Mouse (Mus musculus) CH12.LX (cell line): ENCODE data around the gene Ppip5k2. TPM values are rescaled to one million over a fixed set of nuclear protein-coding genes. Genes with fewer than 3 reads are reported as not detected.

ENCODE experiments used
- polyA plus RNA-seq: library from polyadenylated mRNA; unstranded; fragments of >175 nt; gene quantifications from 2 replicates; pipeline ENCODE4 v1.2.1, GENCODE M21; 2012; ENCODE audit warnings: low read depth; ENCODE audit not compliant: insufficient read length
- total RNA-seq, 2 experiments: library from RNA; depleted of rRNA; stranded (reverse); fragments of 300-350 nt in 1 of 2; fragments of >200 nt in 1 of 2; gene quantifications; 2 replicates each; pipeline ENCODE4 v1.2.3; 2012 to 2014

The Ppip5k2 gene
- total and polyA plus RNA-seq, 3 experiments = 27.4 to 44.9 (median 29.8) TPM

Other genes with a start within 250 kb of the Ppip5k2 start
- 9.0 and 10.2 TPM in 2 replicates for gene D1Ertd622e, start 108.3 kb downstream of the Ppip5k2 start, total RNA-seq (2012; rRNA removed)
- gene D1Ertd622e, start 108.3 kb downstream of the Ppip5k2 start, total RNA-seq (2014; rRNA removed) = 22.1 and 25.2 TPM in 2 replicates
- 25.0 and 27.3 TPM in 2 replicates for gene D1Ertd622e, start 108.3 kb downstream of the Ppip5k2 start, polyA plus RNA-seq
- gene Gin1, start 239 bp downstream of the Ppip5k2 start, total RNA-seq (2012; rRNA removed) = 5.8 and 6.3 TPM in 2 replicates
- 15.0 and 16.2 TPM in 2 replicates for gene Gin1, start 239 bp downstream of the Ppip5k2 start, total RNA-seq (2014; rRNA removed)
- gene Gin1, start 239 bp downstream of the Ppip5k2 start, polyA plus RNA-seq = 10.4 and 10.5 TPM in 2 replicates